Comparison of ENCODE assay signal across 8 mouse cellular contexts in genomic region chr9:64736076-64736638, GRCm38 (mm10). TPM values are rescaled to one million over a fixed set of nuclear protein-coding genes. Genes with fewer than 3 reads are reported as not detected.
DNase-seq lines count a peak whose midpoint lies in the region; ATAC-seq and TF ChIP-seq lines count a peak whose summit lies in the region.

No protein-coding gene starts in this region.

- no peak for TF ChIP-seq POLR2A in cortical plate, adult 2 months (IDR thresholded peaks at IDR 0.05; ENCODE audit: extremely low read depth, insufficient read depth, low read length)

- peak overlapping the region; percentile 90 for H3K4me3 ChIP-seq in layer of hippocampus, adult 2 months
- peak overlapping the region; percentile 46 for H3K4me3 ChIP-seq in cortical plate, adult 2 months (ENCODE audit: insufficient read depth, low read length)
- peak overlapping the region; percentile 96 for H3K4me3 ChIP-seq in hindbrain, embryonic 12.5 days
- H3K4me3 ChIP-seq in macrophage (ENCODE audit: inconsistent target): peak overlapping the region; percentile 92

- H3K27me3 ChIP-seq in hindbrain, embryonic 12.5 days: no peaks in the 10 kb centered on the region

- peak overlapping the region; percentile 83 for H3K4me2 ChIP-seq in hindbrain, embryonic 12.5 days (replicated peaks)

- peaks cover 61% of the 10 kb centered on the region for H3K79me2 ChIP-seq in macrophage (ENCODE audit: inconsistent target)

- no peaks in the 10 kb centered on the region for H3K4me1 ChIP-seq in cortical plate, adult 2 months (ENCODE audit: control insufficient read depth, insufficient read depth, low read length)
- H3K4me1 ChIP-seq in hindbrain, embryonic 12.5 days: peaks cover 7% of the 10 kb centered on the region

- DNase-seq in layer of hippocampus, adult 2 months (ENCODE audit: low spot score in 2 of 2): no peak
- DNase-seq in layer of hippocampus, adult 11-12 months (ENCODE audit: low spot score): no peak
- DNase-seq in ovary, postnatal 14 days (ENCODE audit: low spot score): no peak
- DNase-seq in spleen, adult 12 weeks (ENCODE audit: low spot score): no peak

- no peaks in the 10 kb centered on the region for H3K36me3 ChIP-seq in hindbrain, embryonic 12.5 days
- H3K36me3 ChIP-seq in macrophage (ENCODE audit: inconsistent target): no peaks in the 10 kb centered on the region

- no peak for TF ChIP-seq CTCF in layer of hippocampus, adult 2 months (conservative IDR thresholded peaks at IDR 0.05)
- no peak for TF ChIP-seq CTCF in cortical plate, adult 2 months (IDR thresholded peaks at IDR 0.05; ENCODE audit: extremely low read depth, insufficient read depth, low read length)

- H3K9me3 ChIP-seq in hindbrain, embryonic 12.5 days (replicated peaks): no peaks in the 10 kb centered on the region

- ATAC-seq in hindbrain, embryonic 12.5 days (ENCODE audit: low FRiP score): no peak
- no peak for ATAC-seq in megakaryocyte-erythroid progenitor cell, adult 5-6 weeks (replicated peaks; ENCODE audit: low FRiP score, low TSS enrichment, poor library complexity, severe bottlenecking)

- WGBS in hindbrain, embryonic 12.5 days: 16% methylated on average over 9 of the region's 9 CpGs
- WGBS in macrophage (ENCODE audit: missing documents): 3% methylated on average over 9 of the region's 9 CpGs

- H3K9ac ChIP-seq in hindbrain, embryonic 12.5 days: peak overlapping the region; percentile 93

- peak overlapping the region; percentile 99 for H3K27ac ChIP-seq in layer of hippocampus, adult 2 months
- H3K27ac ChIP-seq in cortical plate, adult 2 months (ENCODE audit: insufficient read depth, low read length): peak overlapping the region; percentile 58
- peak overlapping the region; percentile 92 for H3K27ac ChIP-seq in hindbrain, embryonic 12.5 days
- peak overlapping the region; percentile 80 for H3K27ac ChIP-seq in macrophage

RNA-seq across cellular contexts. Expression of gene Rab11a, which starts 1.4 kb away (rescaled TPM):
- 100 to 1,000 TPM; 218 to 232 TPM for total RNA-seq in layer of hippocampus, adult 2 months (2021)
- 221 and 230 TPM in 2 replicates for polyA plus RNA-seq in cortical plate, adult 2 months (2012; rRNA removed)
- polyA plus RNA-seq in hindbrain, embryonic 12.5 days (2016; fragmentation: Nextera tagmentation; extraction: Ambion mirVana): 297 and 307 TPM in 2 replicates
- 100 to 1,000 TPM in 5 of 26 experiments, 10 to 100 TPM in 21; 67.4 to 117 (median 73.8) TPM for total RNA-seq in macrophage (2018; cell fraction: chromatin; rRNA removed)
- 100 to 1,000 TPM; 177 to 284 (median 221) TPM for total RNA-seq in macrophage (2018; cell fraction: cytosol; rRNA removed)
- total RNA-seq in macrophage (2018; cell fraction: nucleus; rRNA removed): 100 to 1,000 TPM in 10 of 26 experiments, 10 to 100 TPM in 16; 65.8 to 128 (median 94.2) TPM
- 214 to 374 TPM (median 216 TPM) in 3 replicates for polyA plus RNA-seq in macrophage (2018)
- 64.7 and 115 TPM in 2 replicates for total RNA-seq in megakaryocyte-erythroid progenitor cell, adult 5-6 weeks (2014; fragmentation: Nextera tagmentation)
- total RNA-seq in megakaryocyte-erythroid progenitor cell, adult 5-6 weeks (2017): 82.7 and 113 TPM in 2 replicates

Comparison
In these comparisons a context has a peak if more than half of its experiments do, and no peak if none do; other contexts are left out.
1. H3K4me3 ChIP-seq: peak in every context shown above with its lines; median percentile 96 in hindbrain, embryonic 12.5 days; 92 in macrophage; 90 in layer of hippocampus, adult 2 months; 46 in cortical plate, adult 2 months.